13 mouse cellular contexts compared by ENCODE assay signal in genomic region chr4:110019145-110019544, GRCm38 (mm10). TPM values are rescaled to one million over a fixed set of nuclear protein-coding genes. Genes with fewer than 3 reads are reported as not detected.
DNase-seq lines count a peak whose midpoint lies in the region; ATAC-seq and TF ChIP-seq lines count a peak whose summit lies in the region.
"Had no signal": no experiment of that assay in that cellular context is flagged by ENCODE, and none has a peak within 500 bp of the region (broad histone marks: within the 10 kb centered on the region; RNA-seq: fewer than 3 reads in every experiment).

No protein-coding gene starts in this region.

- no peak overlapping the region for H3K4me3 ChIP-seq in heart, adult 2 months
- H3K4me3 ChIP-seq in midbrain, embryonic 11.5 days (ENCODE audit: low read depth, low read length), result no peak overlapping the region
- H3K4me3 ChIP-seq in midbrain, embryonic 14.5 days (replicated peaks; ENCODE audit: low read depth, low read length), result no peak overlapping the region
- H3K4me3 ChIP-seq in olfactory bulb, adult 2 months (ENCODE audit: insufficient read depth, low read depth, low read length), result no peak overlapping the region
- H3K4me3 ChIP-seq: forebrain, embryonic 12.5 days; liver, embryonic 15.5 days had no signal

- no peak overlapping the region for H3K4me2 ChIP-seq in midbrain, embryonic 11.5 days
- no peak overlapping the region for H3K4me2 ChIP-seq in midbrain, embryonic 14.5 days (ENCODE audit: low read length)
- H3K4me2 ChIP-seq: forebrain, embryonic 12.5 days; liver, embryonic 15.5 days had no signal

- peak; percentile 43 for TF ChIP-seq CTCF in heart, adult 2 months (IDR thresholded peaks at IDR 0.05)
- TF ChIP-seq CTCF in Patski (IDR thresholded peaks at IDR 0.05), result peak; percentile 35
- TF ChIP-seq CTCF in olfactory bulb, adult 2 months (IDR thresholded peaks at IDR 0.05; ENCODE audit: insufficient read depth, low read depth, low read length), result peak; percentile 11; the same call in 1 of the 2 replicates

- DNase-seq in heart, adult 2 months, result no peak
- no peak for DNase-seq in heart, adult 18-20 months
- DNase-seq in midbrain, embryonic 11.5 days (ENCODE audit: low spot score, missing footprints), result peak; percentile 88
- no peak for DNase-seq in midbrain, embryonic 14.5 days
- no peak for DNase-seq in Patski (ENCODE audit: low read depth, low spot score)
- no peak for DNase-seq in gastrocnemius, postnatal 14 days
- DNase-seq in heart, postnatal 25 days (ENCODE audit: low spot score), result no peak
- DNase-seq: cerebellum, adult 9-10 months; kidney, postnatal 36 days had no signal

- POLR2A ChIA-PET in Patski (lab: Charles Lee), result no interaction called here

- no peaks in the 10 kb centered on the region; the same call in 1 of the 2 replicates for H3K27me3 ChIP-seq in heart, adult 2 months (ENCODE audit: control insufficient read depth, insufficient read depth, low read length)
- H3K27me3 ChIP-seq in midbrain, embryonic 11.5 days (ENCODE audit: control insufficient read depth, insufficient read depth, low read length), result peaks cover 16% of the 10 kb centered on the region
- peaks cover 18% of the 10 kb centered on the region for H3K27me3 ChIP-seq in midbrain, embryonic 14.5 days (ENCODE audit: control insufficient read depth, insufficient read depth, low read length)
- H3K27me3 ChIP-seq in Patski, result no peaks in the 10 kb centered on the region

- TF ChIP-seq EP300 in heart, adult 2 months (IDR thresholded peaks at IDR 0.05; ENCODE audit: insufficient read depth, low read depth, low read length), result no peak

- TF ChIP-seq POLR2A in heart, adult 2 months (IDR thresholded peaks at IDR 0.05; ENCODE audit: insufficient read depth, low read depth, low read length), result no peak
- no peak for TF ChIP-seq POLR2A in olfactory bulb, adult 2 months (IDR thresholded peaks at IDR 0.05; ENCODE audit: insufficient read depth, low read depth, low read length)

- no peaks in the 10 kb centered on the region for H3K9me3 ChIP-seq in midbrain, embryonic 11.5 days (ENCODE audit: control insufficient read depth, low read length)
- no peaks in the 10 kb centered on the region for H3K9me3 ChIP-seq in midbrain, embryonic 14.5 days (ENCODE audit: control insufficient read depth, low read length)
- H3K9me3 ChIP-seq: forebrain, embryonic 12.5 days; liver, embryonic 15.5 days had no signal

- H3K4me1 ChIP-seq in heart, adult 2 months (ENCODE audit: control insufficient read depth, insufficient read depth, low read length), result no peaks in the 10 kb centered on the region
- H3K4me1 ChIP-seq in midbrain, embryonic 11.5 days (ENCODE audit: control insufficient read depth, insufficient read depth, low read length), result no peaks in the 10 kb centered on the region
- no peaks in the 10 kb centered on the region for H3K4me1 ChIP-seq in midbrain, embryonic 14.5 days (ENCODE audit: control insufficient read depth, insufficient read depth, low read length)
- peaks cover 9% of the 10 kb centered on the region for H3K4me1 ChIP-seq in olfactory bulb, adult 2 months (ENCODE audit: control insufficient read depth, insufficient read depth, low read length)
- H3K4me1 ChIP-seq: liver, embryonic 15.5 days had no signal

- H3K79me2 ChIP-seq in heart, adult 2 months (replicated peaks; ENCODE audit: control insufficient read depth, insufficient read depth, low read length), result no peaks in the 10 kb centered on the region

- CTCF ChIA-PET in Patski (lab: Charles Lee), result interaction anchor here (0.9 to 1.8 kb wide), 8 partner anchors 9 to 275 kb away, joined by 3 to 8 read pairs (median 4); no protein-coding TSS in a partner anchor

- no peak overlapping the region for H3K9ac ChIP-seq in heart, adult 2 months (ENCODE audit: low read depth, low read length)
- no peak overlapping the region for H3K9ac ChIP-seq in midbrain, embryonic 11.5 days (ENCODE audit: low read length)
- no peak overlapping the region for H3K9ac ChIP-seq in midbrain, embryonic 14.5 days (replicated peaks; ENCODE audit: low read length)
- H3K9ac ChIP-seq: forebrain, embryonic 12.5 days; liver, embryonic 15.5 days had no signal

- H3K36me3 ChIP-seq in heart, adult 2 months (ENCODE audit: control insufficient read depth, insufficient read depth, low read length), result no peaks in the 10 kb centered on the region
- H3K36me3 ChIP-seq in midbrain, embryonic 11.5 days (ENCODE audit: control insufficient read depth, insufficient read depth, low read length), result no peaks in the 10 kb centered on the region
- no peaks in the 10 kb centered on the region for H3K36me3 ChIP-seq in midbrain, embryonic 14.5 days (ENCODE audit: control insufficient read depth, insufficient read depth, low read length)
- H3K36me3 ChIP-seq: forebrain, embryonic 12.5 days; liver, embryonic 15.5 days had no signal

- H3K27ac ChIP-seq in heart, adult 2 months, result no peak overlapping the region
- H3K27ac ChIP-seq in midbrain, embryonic 11.5 days (ENCODE audit: low read depth, low read length), result no peak overlapping the region
- no peak overlapping the region for H3K27ac ChIP-seq in midbrain, embryonic 14.5 days (replicated peaks; ENCODE audit: low read depth, low read length)
- no peak overlapping the region for H3K27ac ChIP-seq in olfactory bulb, adult 2 months (ENCODE audit: insufficient read depth, low read depth, low read length)
- H3K27ac ChIP-seq: forebrain, embryonic 12.5 days; liver, embryonic 15.5 days had no signal

- intact Hi-C loops in heart, adult 2 months (cut with DNase I), result no loop called here
- intact Hi-C loops in gastrocnemius, postnatal 14 days (cut with DNase I; ENCODE audit: low total_unique reads), result no loop called here
- intact Hi-C loops in heart, postnatal 25 days (cut with DNase I), result no loop called here

- 46% methylated on average over 9 of the region's 9 CpGs for WGBS in heart, adult 2 months
- WGBS in midbrain, embryonic 11.5 days, result 40% methylated on average over 9 of the region's 9 CpGs
- 54% methylated on average over 9 of the region's 9 CpGs for WGBS in midbrain, embryonic 14.5 days
- WGBS in olfactory bulb, adult 2 months, result 72% methylated on average over 9 of the region's 9 CpGs

- in situ Hi-C loops in Patski (cut with MboI; ENCODE audit: low pct_unique_long_range_greater_than_20kb), result loop anchor here (5.0 to 25.0 kb wide), 2 partner anchors 272 to 507 kb away; no protein-coding TSS in a partner anchor

- no peak for ATAC-seq in midbrain, embryonic 11.5 days (ENCODE audit: low FRiP score)
- ATAC-seq in midbrain, embryonic 14.5 days (ENCODE audit: low FRiP score, low TSS enrichment), result no peak
- no peak for ATAC-seq in Patski

RNA-seq across cellular contexts. Expression of gene Dmrta2, which starts 41.3 kb away (rescaled TPM):
- total RNA-seq in heart, adult 2 months (2021), result under 1 TPM in 1 of 2 experiments, not detected in 1; 0.09 TPM
- polyA plus RNA-seq in heart, adult 2 months (2012; rRNA removed), result 0.04 TPM in 1 of 2 replicates, not detected in the other
- total RNA-seq in heart, adult 18-20 months (2021), result under 1 TPM in 1 of 2 experiments, not detected in 1; 0.15 TPM
- polyA plus RNA-seq in midbrain, embryonic 11.5 days (2014; fragmentation: Nextera tagmentation; extraction: Ambion mirVana), result 2.9 and 4.4 TPM in 2 replicates
- 1.4 TPM in 2 replicates for polyA plus RNA-seq in midbrain, embryonic 14.5 days (2014; fragmentation: Nextera tagmentation; extraction: Ambion mirVana)
- polyA plus RNA-seq in Patski (2021), result 13.5 TPM
- not detected in 2 replicates for polyA plus RNA-seq in olfactory bulb, adult 2 months (2012; ENCODE audit: insufficient read depth, insufficient read length, low replicate concordance, missing spikeins)
- under 1 TPM; 0.18 to 0.23 TPM for total RNA-seq in gastrocnemius, postnatal 14 days (2021)
- under 1 TPM in 1 of 2 experiments, not detected in 1; 0.10 TPM for total RNA-seq in heart, postnatal 25 days (2021)
- polyA plus RNA-seq: heart, embryonic 14.5 days; liver, embryonic 15.5 days had no signal
